7 mouse cellular contexts compared by ENCODE assay signal in the genomic region with DNA sequence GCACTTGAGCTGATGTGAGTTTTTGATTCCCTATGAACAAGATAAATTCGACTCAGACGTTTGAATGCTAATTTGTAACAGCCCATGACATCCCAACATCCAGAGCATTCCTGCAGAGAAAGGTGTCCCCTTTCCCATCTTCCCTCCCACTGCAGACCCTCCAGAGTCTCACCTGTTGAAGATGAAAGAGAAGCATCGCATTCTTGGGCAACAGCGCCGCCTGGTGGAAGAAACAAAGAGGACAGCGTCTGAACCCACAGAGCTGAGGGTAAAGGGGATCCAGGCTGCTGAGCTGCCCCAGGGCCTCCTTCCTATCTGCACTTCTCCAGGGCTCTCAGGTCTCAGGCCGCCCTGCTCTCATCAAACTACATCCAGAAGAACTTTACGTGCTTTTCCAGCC. TPM values are rescaled to one million over a fixed set of nuclear protein-coding genes. Genes with fewer than 3 reads are reported as not detected.
DNase-seq lines count a peak whose midpoint lies in the region; ATAC-seq lines count a peak whose summit lies in the region.
"Not testable (repeated sequence)": the region's sequence is repeated elsewhere in the genome, so short reads cannot be mapped to it uniquely, and the experiment has no call there.

No protein-coding gene starts in this region.

- 9% methylated on average over 8 of the region's 8 CpGs for WGBS in limb, embryonic 15.5 days
- WGBS in midbrain, embryonic 12.5 days = 10% methylated on average over 8 of the region's 8 CpGs

- peak overlapping the region; percentile 52; the same call in 1 of the 2 replicates for H3K4me3 ChIP-seq in limb, embryonic 15.5 days
- peak overlapping the region; percentile 54; the same call in 1 of the 2 replicates for H3K4me3 ChIP-seq in midbrain, embryonic 12.5 days

- not testable (repeated sequence) for ATAC-seq in limb, embryonic 15.5 days (ENCODE audit: insufficient number of reproducible peaks, low FRiP score, low TSS enrichment, low read depth); midbrain, embryonic 12.5 days (ENCODE audit: low FRiP score, low read depth)

- H3K9ac ChIP-seq in limb, embryonic 15.5 days; midbrain, embryonic 12.5 days (replicated peaks): not testable (repeated sequence)

- H3K4me1 ChIP-seq in limb, embryonic 15.5 days = peaks cover 24% of the 10 kb centered on the region
- peaks cover 15% of the 10 kb centered on the region for H3K4me1 ChIP-seq in midbrain, embryonic 12.5 days

- DNase-seq in adrenal gland, postnatal 10 days = peak; percentile 74
- DNase-seq in embryo, embryonic 9.5 days (ENCODE audit: extremely low spot score) = peak; percentile 62
- peak; percentile 66 for DNase-seq in heart, adult 8-10 months (ENCODE audit: low spot score)
- peak; percentile 80 for DNase-seq in kidney, adult 18-20 months
- DNase-seq in spleen, adult 18-20 months = peak; percentile 57 to 76

- not testable (repeated sequence) for H3K36me3 ChIP-seq in limb, embryonic 15.5 days; midbrain, embryonic 12.5 days

- not testable (repeated sequence) for H3K27ac ChIP-seq in limb, embryonic 15.5 days; midbrain, embryonic 12.5 days (replicated peaks)

- H3K9me3 ChIP-seq in limb, embryonic 15.5 days; midbrain, embryonic 12.5 days: not testable (repeated sequence)

- peak overlapping the region; percentile 67; the same call in 1 of the 2 replicates for H3K4me2 ChIP-seq in limb, embryonic 15.5 days
- peak overlapping the region; percentile 74 for H3K4me2 ChIP-seq in midbrain, embryonic 12.5 days (replicated peaks)

- H3K27me3 ChIP-seq in limb, embryonic 15.5 days = peaks cover 37% of the 10 kb centered on the region
- peaks cover 34% of the 10 kb centered on the region for H3K27me3 ChIP-seq in midbrain, embryonic 12.5 days

RNA-seq across cellular contexts. Expression of a gene that starts 18.0 kb away (rescaled TPM):
- total RNA-seq in adrenal gland, postnatal 10 days (2021) = 100 to 1,000 TPM; 204 to 217 TPM
- total RNA-seq in heart, adult 8-10 months (2022) = 100 to 1,000 TPM; 111 to 163 (median 123) TPM
- polyA plus RNA-seq in limb, embryonic 15.5 days (2015; fragmentation: Nextera tagmentation; extraction: Ambion mirVana) = 25.5 and 31.3 TPM in 2 replicates
- 26.8 and 28.4 TPM in 2 replicates for polyA plus RNA-seq in midbrain, embryonic 12.5 days (2016; fragmentation: Nextera tagmentation; extraction: Ambion mirVana)

RNA-seq across cellular contexts. Expression of a gene that starts 26.3 kb away (rescaled TPM):
- total RNA-seq in adrenal gland, postnatal 10 days (2021) = 100 to 1,000 TPM; 943 to 952 TPM
- 100 to 1,000 TPM; 373 to 430 (median 408) TPM for total RNA-seq in heart, adult 8-10 months (2022)
- polyA plus RNA-seq in limb, embryonic 15.5 days (2015; fragmentation: Nextera tagmentation; extraction: Ambion mirVana) = 1,572 and 1,837 TPM in 2 replicates
- polyA plus RNA-seq in midbrain, embryonic 12.5 days (2016; fragmentation: Nextera tagmentation; extraction: Ambion mirVana) = 891 and 909 TPM in 2 replicates

RNA-seq across cellular contexts. Expression of a gene that starts 26.5 kb away (rescaled TPM):
- 10 to 100 TPM; 38.8 to 51.4 TPM for total RNA-seq in adrenal gland, postnatal 10 days (2021)
- total RNA-seq in heart, adult 8-10 months (2022) = 10 to 100 TPM; 35.6 to 45.0 (median 41.6) TPM
- polyA plus RNA-seq in limb, embryonic 15.5 days (2015; fragmentation: Nextera tagmentation; extraction: Ambion mirVana) = 46.5 and 50.4 TPM in 2 replicates
- polyA plus RNA-seq in midbrain, embryonic 12.5 days (2016; fragmentation: Nextera tagmentation; extraction: Ambion mirVana) = 67.0 and 70.9 TPM in 2 replicates

RNA-seq across cellular contexts. Expression of a gene that starts 30.8 kb away (rescaled TPM):
- total RNA-seq in adrenal gland, postnatal 10 days (2021) = 1 to 10 TPM; 4.8 to 5.8 TPM
- total RNA-seq in heart, adult 8-10 months (2022) = 1 to 10 TPM in 3 of 4 experiments, under 1 TPM in 1; 0.89 to 2.6 (median 1.6) TPM
- polyA plus RNA-seq in limb, embryonic 15.5 days (2015; fragmentation: Nextera tagmentation; extraction: Ambion mirVana) = 5.9 and 8.3 TPM in 2 replicates
- polyA plus RNA-seq in midbrain, embryonic 12.5 days (2016; fragmentation: Nextera tagmentation; extraction: Ambion mirVana) = 8.1 and 8.7 TPM in 2 replicates

RNA-seq across cellular contexts. Expression of a gene that starts 41.7 kb away (rescaled TPM):
- total RNA-seq in adrenal gland, postnatal 10 days (2021) = 10 to 100 TPM; 28.4 to 29.7 TPM
- 10 to 100 TPM; 10.1 to 12.8 (median 11.6) TPM for total RNA-seq in heart, adult 8-10 months (2022)
- 31.4 and 36.0 TPM in 2 replicates for polyA plus RNA-seq in limb, embryonic 15.5 days (2015; fragmentation: Nextera tagmentation; extraction: Ambion mirVana)
- 37.5 and 37.7 TPM in 2 replicates for polyA plus RNA-seq in midbrain, embryonic 12.5 days (2016; fragmentation: Nextera tagmentation; extraction: Ambion mirVana)
